Mouse (Mus musculus): ENCODE results near the gene Mtrr.

DNA sequence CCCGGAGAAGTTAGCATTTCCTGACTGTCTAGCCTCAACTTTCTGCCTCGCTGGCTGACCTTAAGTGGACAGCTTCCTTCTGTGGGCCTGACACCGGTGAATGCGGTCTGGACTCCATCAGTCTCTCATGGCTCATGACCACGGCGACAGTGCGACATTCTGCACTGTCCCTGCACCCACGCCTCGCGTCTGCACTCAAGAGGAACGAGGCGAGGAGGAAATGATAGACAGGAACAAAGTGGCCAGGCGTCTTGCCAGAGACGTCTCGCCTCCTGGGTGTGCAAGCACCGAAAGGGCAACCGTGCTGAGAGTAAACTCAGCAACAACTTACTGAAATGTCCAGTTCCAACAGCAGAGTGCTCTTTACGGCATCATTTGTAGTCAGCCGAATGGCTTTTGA lies 9.7 kb downstream of the Mtrr start:
- TF ChIP-seq CTCF (IDR thresholded peaks at IDR 0.05; ENCODE audit: extremely low read depth, insufficient read depth, insufficient read length, insufficient replicate concordance) = no peak
- no peak for TF ChIP-seq POLR2A (IDR thresholded peaks at IDR 0.05; ENCODE audit: low read depth, low read length)

Data from spleen, adult 2 months (tissue).